Mouse (Mus musculus) heart, postnatal 0 days (tissue): ENCODE measurements around the gene Cyren. TPM values are rescaled to one million over a fixed set of nuclear protein-coding genes. Genes with fewer than 3 reads are reported as not detected.

ENCODE experiments used
- ATAC-seq: fragments of 200-750 bp; cut with Nextera tagmentation; 2 replicates; pipeline ENCODE4 v1.8.0; 2017; ENCODE audit warnings: low read depth, moderate number of reproducible peaks, moderate library complexity; ENCODE audit not compliant: insufficient read depth
- DNase-seq: peaks from one replicate; pipeline ENCODE4 v3.0.0-alpha.2; 2016; ENCODE audit warnings: low spot score
- H3K27ac ChIP-seq: fragments of 300-500 bp; sonication (generic); 2 replicates; pipeline ENCODE4 v1.5.1; 2014; ENCODE audit warnings: low read depth, mild to moderate bottlenecking
- H3K27me3 ChIP-seq: fragments of 300-500 bp; sonication (generic); 2 replicates; pipeline ENCODE4 v1.6.1; 2014; ENCODE audit warnings: low read length, mixed read lengths; ENCODE audit not compliant: control insufficient read depth, insufficient read depth
- H3K36me3 ChIP-seq: fragments of 300-500 bp; sonication (generic); replicated peaks from 2 replicates; pipeline ENCODE4 v1.6.1; 2014; ENCODE audit warnings: low read length, mixed read lengths; ENCODE audit not compliant: control insufficient read depth, insufficient read depth
- H3K4me1 ChIP-seq: fragments of 300-500 bp; sonication (generic); 2 replicates; pipeline ENCODE4 v1.6.1; 2014; ENCODE audit warnings: antibody characterized with exemption; ENCODE audit not compliant: control insufficient read depth, insufficient read depth
- H3K4me2 ChIP-seq: fragments of 300-500 bp; sonication (generic); 2 replicates; pipeline ENCODE4 v1.6.1; 2014; ENCODE audit warnings: low read depth, mild to moderate bottlenecking, low read length, moderate library complexity
- H3K4me3 ChIP-seq: fragments of 300-500 bp; sonication (generic); 2 replicates; pipeline ENCODE4 v1.5.1; 2014; ENCODE audit warnings: low read depth, low read length
- H3K9ac ChIP-seq: fragments of 300-500 bp; sonication (generic); replicated peaks from 2 replicates; pipeline ENCODE4 v1.6.1; 2014; ENCODE audit warnings: low read depth, low read length, mixed read lengths
- H3K9me3 ChIP-seq: fragments of 300-500 bp; sonication (generic); replicated peaks from 2 replicates; pipeline ENCODE4 v1.6.1; 2016; ENCODE audit warnings: low read length; ENCODE audit not compliant: control insufficient read depth
- CTCF ChIP-seq: IDR thresholded peaks from 2 replicates; pipeline ENCODE4 v1.5.1; 2016; ENCODE audit warnings: antibody characterized with exemption, control low read depth, low read depth
- EP300 ChIP-seq: IDR thresholded peaks from 2 replicates; pipeline ENCODE4 v1.6.1; 2016; ENCODE audit warnings: antibody characterized with exemption, low read depth
- WGBS: fragments of 180-500 bp; shearing (Covaris S2); extraction: QIAGEN DNeasy Blood & Tissue Kit; methylation state at CpG from one replicate; pipeline ENCODE4 v1.1.7; 2014; 5-methylcytosine and 5-hydroxymethylcytosine counted together
- polyA plus RNA-seq: library from polyadenylated mRNA; unstranded; fragments of >200 nt; fragmentation: Nextera tagmentation; extraction: Ambion mirVana; gene quantifications from 2 replicates; pipeline ENCODE4 v1.2.1, GENCODE M21; 2015
- total RNA-seq: library from RNA; depleted of rRNA; stranded (reverse); fragments of >200 nt; gene quantifications from 2 replicates; pipeline ENCODE4 v1.2.3, GENCODE M21; 2014; ENCODE audit warnings: low replicate concordance; rRNA removed

Gene Cyren
- total and polyA plus RNA-seq, 2 experiments from 2014 or later, result 6.3 TPM

DNA sequence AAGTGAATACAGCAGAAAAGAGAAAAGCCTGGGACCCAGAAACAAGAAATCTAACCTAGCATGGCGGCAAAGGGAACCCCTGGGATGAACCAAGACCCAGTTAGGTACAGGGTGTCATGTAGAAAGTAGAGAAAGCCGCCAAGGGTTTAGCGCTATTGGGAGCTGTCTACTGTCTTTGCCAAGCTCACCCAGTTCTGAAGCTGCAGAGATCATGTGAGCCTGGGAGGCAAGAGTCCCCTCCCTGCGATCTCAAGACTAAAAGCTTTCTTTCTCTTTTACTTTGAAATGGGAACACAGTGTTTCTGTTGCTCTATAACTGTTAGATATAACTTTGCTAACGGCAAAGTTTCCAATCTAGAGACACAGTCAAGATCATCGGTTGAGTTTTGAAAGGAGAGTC lies 15.5 kb downstream of the Cyren start:
- Histone ChIP-seq H3K36me3 (no peaks in the 10 kb centered on the region), H3K9ac (peak overlapping the region; percentile 57; the same call in 1 of the 2 replicates), H3K27me3 (no peaks in the 10 kb centered on the region), H3K4me1 (peaks cover 13% of the 10 kb centered on the region), H3K27ac (peak overlapping the region; percentile 77), H3K9me3 (no peaks in the 10 kb centered on the region), H3K4me2 (peak overlapping the region; percentile 66), H3K4me3 (peak overlapping the region; percentile 43)
- 88% methylated on average over 6 of the region's 6 CpGs for WGBS
- ATAC-seq, result no peak
- no peak for DNase-seq
- TF ChIP-seq EP300 (no peak), CTCF (no peak)

DNA sequence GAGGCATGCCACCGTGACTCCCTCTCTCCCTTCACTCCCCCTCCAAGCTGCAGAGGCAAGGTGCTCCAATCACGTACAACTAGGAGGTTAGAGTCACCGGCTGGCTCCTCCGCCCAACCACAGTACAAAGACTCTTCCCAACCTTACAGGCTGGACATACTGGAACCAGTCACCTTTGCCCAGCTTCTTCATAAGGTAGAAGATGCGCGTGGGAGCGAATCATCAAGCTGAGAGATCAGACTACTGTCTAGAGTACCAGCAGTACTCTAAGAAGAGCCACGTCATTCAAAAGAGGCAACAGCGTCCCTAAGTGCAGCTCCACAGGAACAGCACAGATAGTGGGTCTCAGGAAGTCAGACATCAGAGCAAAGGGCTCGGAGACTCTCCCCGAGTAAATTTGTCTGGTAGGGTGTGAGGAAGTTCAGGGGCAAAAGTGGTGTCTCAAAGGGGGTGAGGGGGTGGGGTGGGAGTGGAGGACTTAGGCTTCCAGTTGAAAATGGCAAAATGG lies 16.3 kb downstream of the Cyren start:
- no peak for TF ChIP-seq CTCF
- no peak for TF ChIP-seq EP300
- no peak overlapping the region for H3K4me2 ChIP-seq
- H3K27me3 ChIP-seq, result no peaks in the 10 kb centered on the region
- no peak overlapping the region for H3K27ac ChIP-seq
- ATAC-seq, result no peak
- WGBS, result 85% methylated on average over 11 of the region's 11 CpGs
- no peak for DNase-seq
- H3K36me3 ChIP-seq, result no peaks in the 10 kb centered on the region
- no peak overlapping the region for H3K9ac ChIP-seq
- no peak overlapping the region for H3K4me3 ChIP-seq
- peaks cover 13% of the 10 kb centered on the region for H3K4me1 ChIP-seq
- H3K9me3 ChIP-seq, result no peaks in the 10 kb centered on the region

DNA sequence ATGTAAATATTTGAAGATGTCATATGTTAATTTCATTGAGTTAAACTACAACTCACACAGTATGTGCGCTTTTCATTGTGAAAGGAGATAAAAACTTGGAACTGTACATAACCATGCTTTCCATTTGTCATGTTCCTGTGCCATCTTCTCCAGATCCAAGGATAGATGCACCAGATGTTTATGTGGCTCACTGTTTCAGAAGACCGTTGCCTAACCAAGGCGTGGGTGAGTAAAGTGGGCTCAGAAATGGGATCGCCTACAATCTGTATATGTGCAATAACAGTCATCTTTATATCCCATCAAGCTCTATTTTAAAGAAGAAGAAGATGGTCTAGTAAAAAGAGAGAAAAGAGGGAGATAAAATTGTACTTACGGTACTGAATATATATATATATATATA lies 45.5 kb downstream of the Cyren start:
- H3K9ac ChIP-seq, result no peak overlapping the region
- WGBS, result 90% methylated on average over 5 of the region's 5 CpGs
- no peaks in the 10 kb centered on the region for H3K36me3 ChIP-seq
- H3K27ac ChIP-seq, result no peak overlapping the region
- ATAC-seq (no peak), DNase-seq (no peak)
- TF ChIP-seq CTCF (no peak), EP300 (no peak)
- no peaks in the 10 kb centered on the region for H3K4me1 ChIP-seq
- no peak overlapping the region for H3K4me2 ChIP-seq
- H3K4me3 ChIP-seq, result no peak overlapping the region
- H3K9me3 ChIP-seq, result no peaks in the 10 kb centered on the region
- no peaks in the 10 kb centered on the region for H3K27me3 ChIP-seq

DNA sequence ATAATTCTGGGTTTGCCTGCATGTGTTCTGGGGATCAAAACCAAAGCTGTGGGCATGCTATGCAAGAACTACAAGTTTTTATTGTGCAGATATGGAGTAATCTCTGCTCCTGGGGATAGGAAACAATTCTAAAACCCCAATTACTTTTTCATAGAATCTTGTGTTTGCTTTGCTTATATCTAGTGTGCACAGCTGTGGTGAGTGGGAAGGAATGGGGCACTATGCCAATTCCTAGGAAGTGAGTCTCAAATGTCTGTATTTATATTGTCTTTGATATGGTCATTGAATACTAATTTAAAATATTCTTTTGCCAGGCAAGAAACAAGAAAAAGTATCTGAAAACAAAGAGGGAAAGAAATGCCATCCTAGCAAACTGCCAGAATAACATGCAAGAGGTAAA lies 53.5 kb downstream of the Cyren start:
- Histone ChIP-seq H3K27ac (no peak overlapping the region), H3K27me3 (no peaks in the 10 kb centered on the region), H3K4me3 (no peak overlapping the region), H3K4me2 (no peak overlapping the region), H3K36me3 (no peaks in the 10 kb centered on the region), H3K4me1 (no peaks in the 10 kb centered on the region), H3K9me3 (0 out of 2 replicates have a peak, but pooled peaks cover 6% of the 10 kb centered on the region), H3K9ac (no peak overlapping the region)
- peak; percentile 24 for DNase-seq
- TF ChIP-seq CTCF (no peak), EP300 (no peak)
- ATAC-seq, result no peak

Other genes with a start within 250 kb of the Cyren start
- gene Agbl3, start 97.6 kb downstream of the Cyren start, total RNA-seq, result 3.6 and 17.1 TPM in 2 replicates
- 7.9 and 8.0 TPM in 2 replicates for gene Agbl3, start 97.6 kb downstream of the Cyren start, polyA plus RNA-seq
- gene Tmem140, start 14.9 kb downstream of the Cyren start, total RNA-seq, result 7.7 and 10.6 TPM in 2 replicates
- gene Tmem140, start 14.9 kb downstream of the Cyren start, polyA plus RNA-seq, result 5.3 and 6.1 TPM in 2 replicates
- 24.9 and 25.2 TPM in 2 replicates for gene Wdr91, start 32.8 kb upstream of the Cyren start, total RNA-seq
- gene Wdr91, start 32.8 kb upstream of the Cyren start, polyA plus RNA-seq, result 7.7 and 8.6 TPM in 2 replicates
- gene Stra8, start 42.1 kb upstream of the Cyren start, total RNA-seq, result not detected in 2 replicates
- not detected in 2 replicates for gene Stra8, start 42.1 kb upstream of the Cyren start, polyA plus RNA-seq
- 0.04 and 0.77 TPM in 2 replicates for gene Slc23a4, start 110.3 kb upstream of the Cyren start, total RNA-seq
- gene Slc23a4, start 110.3 kb upstream of the Cyren start, polyA plus RNA-seq, result 0.22 and 0.42 TPM in 2 replicates